In genomic region chr17:83854284-83854918, GRCm38 (mm10) we compare ENCODE assay signal across 9 mouse cellular contexts. TPM values are rescaled to one million over a fixed set of nuclear protein-coding genes. Genes with fewer than 3 reads are reported as not detected.
A peak's percentile ranks its signal among the peaks of the same experiment; 100 is the strongest.
DNase-seq lines count a peak whose midpoint lies in the region; ATAC-seq lines count a peak whose summit lies in the region.
"Had no signal": no experiment of that assay in that cellular context is flagged by ENCODE, and none has a peak within 500 bp of the region (broad histone marks: within the 10 kb centered on the region; RNA-seq: fewer than 3 reads in every experiment).

No protein-coding gene starts in this region.

- H3K4me3 ChIP-seq in heart, embryonic 16.5 days (ENCODE audit: low read length) = no peak overlapping the region
- H3K4me3 ChIP-seq: neural tube, embryonic 13.5 days had no signal

- H3K27ac ChIP-seq in heart, embryonic 16.5 days (ENCODE audit: low read length) = no peak overlapping the region
- H3K27ac ChIP-seq: neural tube, embryonic 13.5 days had no signal

- peak overlapping the region; percentile 18; the same call in 1 of the 2 replicates for H3K4me2 ChIP-seq in heart, embryonic 16.5 days (ENCODE audit: low read depth, low read length)
- H3K4me2 ChIP-seq: neural tube, embryonic 13.5 days had no signal

- H3K4me1 ChIP-seq in heart, embryonic 16.5 days (ENCODE audit: control insufficient read depth, insufficient read depth, low read length) = no peaks in the 10 kb centered on the region

- H3K9ac ChIP-seq in heart, embryonic 16.5 days (ENCODE audit: low read length) = no peak overlapping the region
- H3K9ac ChIP-seq: neural tube, embryonic 13.5 days had no signal

- WGBS in heart, embryonic 16.5 days = 45% methylated on average over 12 of the region's 12 CpGs

- peak; percentile 47 to 75 for DNase-seq in adrenal gland, adult (ENCODE audit: inconsistent age in 2 of 2, low spot score in 1 of 2)
- DNase-seq in adrenal gland, adult 18-20 months (ENCODE audit: low spot score in 2 of 2) = no peak
- peak; percentile 55 for DNase-seq in right cerebral cortex, postnatal 25 days
- no peak for DNase-seq in right cerebral cortex, postnatal 10 days (ENCODE audit: low spot score in 2 of 2)
- peak; percentile 38 for DNase-seq in lung, postnatal 25 days (ENCODE audit: low spot score)
- DNase-seq in yolk sac, embryonic 10.5 days (ENCODE audit: low spot score) = peak; percentile 58
- DNase-seq in cerebellum, adult 11-12 months = no peak

- H3K27me3 ChIP-seq in heart, embryonic 16.5 days (ENCODE audit: control insufficient read depth, insufficient read depth, low read length) = no peaks in the 10 kb centered on the region
- H3K27me3 ChIP-seq: neural tube, embryonic 13.5 days had no signal

- H3K36me3 ChIP-seq in heart, embryonic 16.5 days (ENCODE audit: control insufficient read depth, insufficient read depth) = no peaks in the 10 kb centered on the region
- H3K36me3 ChIP-seq: neural tube, embryonic 13.5 days had no signal

- H3K9me3 ChIP-seq in heart, embryonic 16.5 days (replicated peaks; ENCODE audit: control insufficient read depth, low read length) = no peaks in the 10 kb centered on the region
- H3K9me3 ChIP-seq: neural tube, embryonic 13.5 days had no signal

- ATAC-seq in heart, embryonic 16.5 days (replicated peaks; ENCODE audit: extremely low read depth, insufficient read depth, low FRiP score) = peak; percentile 53

RNA-seq across cellular contexts. Expression of gene Haao, which starts 6.6 kb away (rescaled TPM):
- total RNA-seq in adrenal gland, adult 18-20 months (2021) = 1 to 10 TPM in 1 of 2 experiments, under 1 TPM in 1; 0.56 to 1.6 TPM
- polyA plus RNA-seq in heart, embryonic 16.5 days (2015; fragmentation: Nextera tagmentation; extraction: Ambion mirVana) = 0.67 and 1.7 TPM in 2 replicates
- polyA plus RNA-seq: neural tube, embryonic 13.5 days had no signal

Comparison
In these comparisons a context has a peak if more than half of its experiments do, and no peak if none do; other contexts are left out.
1. DNase-seq: peak in adrenal gland, adult (2 of 2), right cerebral cortex, postnatal 25 days (single experiment), lung, postnatal 25 days (single experiment) and yolk sac, embryonic 10.5 days (single experiment); none in adrenal gland, adult 18-20 months (0 of 2), right cerebral cortex, postnatal 10 days (0 of 2) and cerebellum, adult 11-12 months (single experiment).